Mouse (Mus musculus) A20 (cell line): ENCODE measurements at regions not wholly inside any gene's neighbourhood (a gene's known extent, or its start where the extent isn't known, plus 50 kb on each side); places are given as distances from the start of the nearest gene placed in this dataset.

Experiments used
- DNase-seq: peaks from one replicate; pipeline ENCODE4 v3.0.0-alpha.2; 2011; ENCODE audit warnings: low read depth, low spot score

DNA sequence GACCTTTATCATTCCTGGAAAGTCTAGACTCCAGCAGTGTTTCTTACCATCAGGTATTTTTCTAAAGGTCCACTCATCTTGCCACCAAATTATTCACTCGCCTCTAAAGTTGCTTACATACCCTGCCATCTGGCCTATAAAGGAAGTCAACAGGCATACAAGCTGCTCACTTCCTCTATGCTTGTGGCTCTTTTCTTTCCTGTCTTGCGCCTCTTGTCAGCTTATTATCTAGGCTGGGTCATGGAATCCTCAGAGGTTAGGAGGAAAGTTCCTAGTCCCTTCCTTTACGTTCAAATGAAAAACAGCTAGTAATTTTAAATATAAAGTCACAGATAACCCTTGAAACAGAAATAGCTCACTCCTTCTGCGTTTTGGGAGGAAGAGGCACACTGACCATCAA, 97.9 kb downstream of the Lipi start:
- peak; percentile 9 for DNase-seq

DNA sequence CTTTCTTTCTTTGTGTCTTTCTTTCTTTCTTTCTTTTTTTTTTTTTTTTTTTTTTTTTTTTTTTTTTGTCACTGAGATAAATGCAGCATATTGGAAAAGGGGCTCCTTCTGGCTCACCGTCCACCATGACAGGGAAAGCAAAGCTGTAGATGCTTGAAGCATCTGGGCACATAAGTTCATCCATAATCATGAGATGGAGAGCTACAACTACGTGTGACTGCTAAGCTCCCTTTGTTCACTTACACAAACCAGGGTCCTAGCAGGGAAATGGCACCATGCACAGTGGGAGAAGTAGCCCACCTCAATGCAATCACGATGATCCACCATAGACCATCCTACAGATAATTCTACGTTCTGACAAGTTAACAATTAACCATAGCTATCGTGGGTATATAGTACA, 102.0 kb downstream of the Lipi start:
- no peak for DNase-seq

DNA sequence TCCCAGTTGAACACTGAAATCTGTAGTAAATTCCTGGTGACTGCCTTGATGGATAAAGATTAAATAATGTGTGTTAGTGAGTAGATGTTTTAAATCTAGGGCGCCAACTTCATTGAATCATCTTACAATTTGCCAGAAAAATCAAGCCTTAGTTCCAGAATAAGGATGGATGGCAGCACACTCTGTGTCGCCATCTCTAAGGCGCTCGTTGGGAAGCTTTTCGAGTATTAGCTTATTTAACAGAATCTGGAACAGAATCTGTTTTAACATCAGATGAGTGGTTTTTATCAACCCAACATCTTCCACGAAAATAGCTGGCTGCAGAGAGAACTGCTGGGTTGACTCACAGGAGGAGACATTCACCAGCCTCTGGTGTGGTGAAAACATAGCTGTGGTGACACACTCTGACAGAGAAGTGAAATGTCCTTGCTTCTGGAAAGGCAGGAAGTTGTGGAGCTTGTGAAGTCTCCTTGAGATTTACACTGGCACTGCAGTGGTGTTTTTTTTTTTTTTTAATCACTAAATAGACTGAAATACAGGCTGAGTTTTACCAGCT, 120.4 kb downstream of the Lipi start:
- DNase-seq: no peak

DNA sequence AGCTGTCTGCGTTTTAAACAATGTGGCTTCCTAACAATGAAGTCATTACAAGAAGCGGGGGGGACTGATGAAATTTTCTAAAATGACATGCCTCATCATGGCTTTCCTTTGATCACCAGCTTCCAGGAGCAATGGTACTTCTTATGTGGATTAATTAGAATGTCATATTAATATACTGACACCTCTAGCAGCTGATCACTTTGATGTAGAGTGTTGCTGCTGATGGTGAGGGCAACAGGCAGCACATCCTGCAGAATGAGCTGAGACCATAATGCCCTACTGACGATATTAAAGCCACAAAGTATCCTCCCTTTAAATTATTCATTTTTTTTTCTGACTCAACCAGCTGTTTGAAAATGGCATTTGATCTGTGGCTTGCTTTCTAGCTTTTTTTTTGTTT, 123.7 kb downstream of the Lipi start:
- DNase-seq: no peak

DNA sequence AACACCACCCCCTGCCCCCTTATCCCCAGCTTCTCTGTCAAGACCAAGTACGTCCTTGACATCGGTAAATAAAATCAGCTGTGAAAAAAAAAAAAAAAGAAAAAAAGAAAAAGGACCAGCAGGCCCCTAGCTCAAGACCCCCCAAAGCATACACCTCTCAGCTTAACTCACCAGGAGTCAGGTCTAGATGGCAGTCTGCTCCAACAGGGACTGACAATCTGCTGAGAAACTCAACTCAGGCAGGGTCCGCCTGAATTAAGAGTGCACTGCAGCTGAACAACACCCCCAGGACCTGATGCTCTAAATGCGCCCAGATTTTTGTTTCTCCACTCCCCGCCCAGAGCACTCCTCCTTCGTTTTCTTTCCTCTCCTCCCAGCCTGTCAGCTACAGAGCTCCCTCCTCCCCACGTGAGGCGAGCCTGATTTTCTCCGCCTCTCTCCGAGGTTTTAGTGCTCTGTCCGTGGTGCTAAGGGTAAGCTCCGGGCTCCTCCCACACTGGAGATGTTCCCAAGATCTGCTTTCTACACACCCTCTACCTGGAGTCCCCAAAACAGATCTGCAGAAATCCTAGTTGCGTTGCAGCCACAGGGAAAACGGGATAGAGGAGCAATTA, 138.9 kb downstream of the Lipi start:
- no peak for DNase-seq

DNA sequence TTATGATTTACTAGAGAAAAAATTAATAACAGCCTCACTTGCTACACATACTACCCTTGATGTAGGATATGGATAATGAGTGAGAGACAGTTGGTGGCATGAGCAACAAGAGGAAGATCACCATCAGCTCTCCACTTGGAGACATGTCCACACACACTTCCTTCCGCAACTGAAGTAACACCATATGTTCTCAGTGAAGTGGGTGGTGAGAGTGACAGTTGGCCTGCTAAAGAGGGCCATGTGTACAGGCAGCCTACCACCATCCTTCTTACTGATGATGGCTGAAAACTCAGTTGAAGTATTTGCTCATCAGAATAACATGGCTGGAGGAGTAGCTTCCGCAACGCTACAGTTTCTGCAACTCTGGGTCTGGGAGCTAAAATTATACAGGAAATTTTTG, 146.6 kb downstream of the Lipi start:
- no peak for DNase-seq

DNA sequence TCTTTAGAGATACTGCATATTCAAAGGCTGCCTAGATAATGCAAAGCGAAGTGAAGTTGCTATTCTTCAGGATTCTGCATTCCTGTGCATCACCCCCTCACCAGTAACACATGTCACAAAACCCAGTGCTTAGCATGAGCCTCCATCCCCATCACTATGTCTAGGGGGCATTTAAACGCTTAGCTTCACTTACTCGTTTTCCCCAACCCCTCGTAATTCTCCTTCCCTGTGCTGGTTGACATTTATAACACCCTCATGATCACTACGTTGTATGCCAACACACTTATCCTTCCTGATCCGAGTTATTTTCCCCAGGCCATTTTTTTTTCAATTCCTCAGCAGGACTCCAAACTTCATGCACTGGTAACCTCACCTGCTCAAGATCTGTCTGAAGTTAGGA, 152.6 kb downstream of the Lipi start:
- no peak for DNase-seq

DNA sequence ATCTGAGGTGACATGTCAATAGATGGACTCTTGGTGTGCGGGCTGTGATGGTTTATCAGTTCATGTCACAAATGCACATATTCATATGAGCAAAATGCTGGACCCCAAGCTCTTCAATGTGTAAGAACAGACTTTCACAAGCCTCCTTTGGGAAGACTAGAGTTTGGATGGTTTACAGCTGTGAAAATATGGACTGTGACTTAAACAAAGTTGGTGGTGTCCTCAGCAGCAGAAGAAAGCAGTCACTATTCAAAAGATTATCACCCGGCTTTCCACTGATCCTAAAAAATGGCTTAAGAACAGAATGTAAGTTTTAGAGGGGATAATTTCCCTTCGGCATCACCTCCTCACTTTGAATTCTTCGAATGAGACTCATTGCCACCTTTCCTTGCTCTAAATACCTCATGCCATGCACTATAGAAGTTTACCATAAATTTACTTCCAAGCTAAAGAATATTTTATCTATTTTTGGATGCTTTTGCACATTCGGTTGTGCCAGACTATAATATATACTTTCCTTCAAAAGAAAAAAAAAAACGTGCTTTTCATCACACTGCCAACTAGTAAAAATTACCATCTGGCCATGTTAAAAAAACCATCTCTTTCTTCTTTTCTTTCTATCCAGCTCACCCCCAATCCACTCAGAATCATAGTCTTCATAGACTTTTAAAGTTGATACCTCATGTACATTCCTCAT, 201.2 kb downstream of the Lipi start:
- no peak for DNase-seq

DNA sequence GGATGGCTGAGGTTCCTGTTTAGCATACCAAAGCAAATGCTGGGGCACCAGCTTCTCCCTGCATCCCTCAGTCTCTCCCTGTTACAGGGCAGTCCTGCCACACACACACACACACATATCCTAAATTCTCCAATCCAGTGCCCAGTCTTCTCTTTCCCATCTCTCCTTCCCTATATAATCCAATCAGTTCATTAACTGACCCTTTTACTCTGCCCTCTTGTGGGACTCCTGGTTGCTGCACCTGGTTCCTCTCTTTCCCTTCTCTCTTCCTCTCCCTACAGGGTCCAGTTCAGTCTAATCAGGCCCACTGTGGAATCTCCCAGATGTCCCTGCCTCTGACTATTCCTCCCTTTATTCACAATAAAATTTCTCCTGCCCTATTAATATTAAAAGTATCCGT, 204.7 kb downstream of the Lipi start:
- no peak for DNase-seq

DNA sequence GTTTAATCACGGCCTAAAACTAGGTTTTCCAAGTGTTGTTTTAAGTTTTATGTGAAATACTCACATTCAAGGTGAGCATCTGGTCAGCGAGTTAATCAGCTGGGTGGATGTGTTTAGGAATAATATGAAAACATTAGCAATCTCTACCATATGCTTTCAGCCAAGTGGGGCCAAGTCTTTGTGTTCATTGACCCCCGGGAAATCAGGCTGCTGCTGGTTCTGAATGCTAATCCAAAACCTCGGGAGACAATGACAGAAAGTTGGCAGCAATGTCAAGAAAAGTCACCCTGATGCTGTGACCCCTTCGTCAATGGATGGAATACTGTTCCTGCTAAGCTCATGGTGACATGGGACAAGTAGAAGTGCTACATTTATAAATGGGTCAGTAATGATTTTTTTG, 216.2 kb downstream of the Lipi start:
- DNase-seq: no peak

DNA sequence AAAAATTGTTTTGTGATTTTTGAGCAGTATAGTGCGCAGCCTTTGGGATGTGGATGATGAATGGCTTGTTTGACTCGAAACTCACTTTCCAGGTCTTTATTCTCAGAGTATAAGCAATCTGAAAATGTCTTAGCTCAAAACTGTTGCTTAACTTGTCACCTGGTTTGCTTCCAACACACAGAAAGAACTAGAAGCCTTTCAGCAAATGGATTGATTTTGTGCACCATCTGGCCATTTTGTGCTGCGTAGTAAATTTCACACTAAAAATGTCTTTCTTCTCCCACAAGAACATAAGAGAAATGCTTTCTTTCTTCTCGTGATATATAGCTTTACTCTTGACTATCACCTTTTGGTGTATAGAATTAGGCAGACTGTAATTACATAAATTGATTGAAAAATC, 219.1 kb downstream of the Lipi start:
- peak; percentile 13 for DNase-seq

DNA sequence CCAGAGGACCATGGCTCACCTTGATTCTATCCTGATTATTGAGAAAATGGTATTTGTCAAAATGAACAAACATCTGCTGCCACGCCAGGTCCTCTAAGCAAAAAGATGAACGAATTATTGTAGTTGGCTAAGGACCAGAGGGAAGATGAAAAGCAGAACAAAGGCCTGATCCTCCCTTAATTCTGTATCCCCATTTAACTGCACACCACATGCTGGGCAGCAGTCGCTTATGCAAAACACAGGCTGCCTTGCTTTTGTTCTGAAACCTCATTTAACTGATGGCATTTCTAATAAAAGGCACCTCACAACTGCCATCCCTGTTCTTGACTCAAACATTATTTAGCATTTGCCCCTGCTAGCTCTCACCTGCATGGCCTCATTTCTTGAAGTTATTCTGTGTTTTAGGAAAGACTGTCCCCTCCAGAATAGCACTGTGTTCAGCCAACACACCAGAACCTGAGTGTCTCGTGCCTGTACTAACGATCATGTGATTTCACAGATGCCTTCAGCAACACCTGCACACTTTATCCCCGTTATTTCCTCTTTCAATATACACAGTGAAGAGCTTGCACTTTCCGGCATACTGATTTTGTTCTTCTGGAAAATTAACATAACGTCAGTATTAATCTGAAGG, 220.4 kb downstream of the Lipi start:
- peak; percentile 87 for DNase-seq

DNA sequence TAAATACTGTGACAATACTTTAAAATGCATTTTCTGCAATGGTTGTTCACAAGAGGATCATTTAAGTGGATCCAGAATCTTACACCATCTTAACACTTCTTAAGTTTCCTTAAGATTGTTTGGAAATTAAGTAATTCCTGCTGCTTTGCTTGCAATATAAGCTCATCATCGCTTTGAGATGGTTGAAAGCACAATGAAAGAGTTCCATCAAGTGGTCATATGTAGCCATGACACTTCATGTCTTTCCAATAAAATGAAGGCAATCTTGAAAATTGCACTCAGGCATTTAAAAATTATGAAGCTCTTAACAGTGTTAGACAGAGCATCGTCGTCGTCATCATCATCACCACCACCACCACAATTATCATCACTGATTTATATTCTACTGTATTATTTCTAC, 223.8 kb downstream of the Lipi start:
- peak; percentile 30 for DNase-seq

DNA sequence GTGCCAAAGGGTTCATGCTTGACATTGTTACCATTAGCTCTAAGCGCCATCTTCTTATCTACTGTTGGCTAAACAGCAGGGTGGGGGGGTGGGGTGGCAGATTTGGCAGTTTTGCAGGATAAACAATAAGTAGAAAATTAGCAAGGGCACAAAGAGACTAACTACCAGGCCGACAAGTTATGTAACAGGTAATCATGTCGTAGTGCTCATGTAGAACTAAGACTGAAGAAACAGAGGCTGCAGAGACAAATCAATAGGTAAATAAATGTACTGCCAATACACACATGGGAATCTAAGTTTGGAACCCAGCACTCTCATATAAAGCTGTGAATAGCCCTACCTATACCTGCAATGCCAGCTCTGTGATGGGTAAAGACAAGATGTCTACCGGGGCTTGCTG, 225.1 kb downstream of the Lipi start:
- DNase-seq: no peak

DNA sequence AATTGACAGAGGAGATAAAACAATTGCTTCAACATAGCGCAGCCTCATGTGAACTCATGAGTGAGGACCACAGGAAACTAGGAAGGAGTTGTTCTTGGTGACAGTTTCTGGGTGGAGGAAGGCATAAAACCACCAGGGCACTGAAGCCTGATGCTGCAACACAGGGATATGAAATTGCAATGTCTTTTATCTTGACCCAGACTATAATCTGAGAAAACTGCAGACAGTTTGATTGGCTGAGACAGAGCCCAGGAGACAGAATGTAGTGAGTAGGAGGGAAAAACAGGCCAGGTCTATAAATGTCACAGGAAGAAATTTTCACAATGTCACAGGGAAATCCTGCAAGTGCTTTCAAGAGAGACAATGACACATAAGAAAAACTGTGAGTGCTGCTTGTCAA, 232.5 kb downstream of the Lipi start:
- DNase-seq: no peak

DNA sequence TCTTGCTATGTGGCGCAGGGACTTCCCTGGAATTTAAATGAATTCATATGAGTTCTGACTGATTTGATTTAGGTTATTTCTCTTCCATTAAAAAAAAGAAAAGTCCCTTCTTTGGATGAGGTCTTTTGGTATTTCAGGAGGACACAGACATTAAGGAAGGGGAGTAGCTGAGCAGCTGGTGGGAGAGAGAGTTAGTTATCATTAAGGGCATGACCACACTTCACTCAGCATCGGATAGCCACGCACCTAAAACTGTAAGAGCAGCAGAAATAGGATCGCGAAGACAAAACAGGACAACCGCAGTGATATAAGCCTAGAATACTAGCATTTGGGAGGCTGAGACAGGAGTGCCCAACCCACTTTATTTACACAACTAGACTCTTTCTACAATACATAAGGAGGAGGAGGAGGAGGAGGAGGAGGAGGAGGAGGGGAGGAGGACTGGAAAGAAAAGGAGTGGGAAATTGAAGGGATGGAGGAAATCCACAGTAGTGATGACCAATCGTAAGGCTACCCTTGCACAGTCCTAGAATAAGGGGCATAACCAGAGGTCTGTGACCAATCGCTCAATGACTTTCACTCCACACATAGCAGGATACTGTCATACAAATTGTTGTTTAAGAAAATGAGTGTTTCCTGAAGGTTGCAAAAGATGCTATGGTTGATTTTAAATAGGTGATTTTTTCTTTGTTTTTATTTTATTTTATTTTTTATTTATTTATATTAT, 241.5 kb downstream of the Lipi start:
- DNase-seq: no peak

DNA sequence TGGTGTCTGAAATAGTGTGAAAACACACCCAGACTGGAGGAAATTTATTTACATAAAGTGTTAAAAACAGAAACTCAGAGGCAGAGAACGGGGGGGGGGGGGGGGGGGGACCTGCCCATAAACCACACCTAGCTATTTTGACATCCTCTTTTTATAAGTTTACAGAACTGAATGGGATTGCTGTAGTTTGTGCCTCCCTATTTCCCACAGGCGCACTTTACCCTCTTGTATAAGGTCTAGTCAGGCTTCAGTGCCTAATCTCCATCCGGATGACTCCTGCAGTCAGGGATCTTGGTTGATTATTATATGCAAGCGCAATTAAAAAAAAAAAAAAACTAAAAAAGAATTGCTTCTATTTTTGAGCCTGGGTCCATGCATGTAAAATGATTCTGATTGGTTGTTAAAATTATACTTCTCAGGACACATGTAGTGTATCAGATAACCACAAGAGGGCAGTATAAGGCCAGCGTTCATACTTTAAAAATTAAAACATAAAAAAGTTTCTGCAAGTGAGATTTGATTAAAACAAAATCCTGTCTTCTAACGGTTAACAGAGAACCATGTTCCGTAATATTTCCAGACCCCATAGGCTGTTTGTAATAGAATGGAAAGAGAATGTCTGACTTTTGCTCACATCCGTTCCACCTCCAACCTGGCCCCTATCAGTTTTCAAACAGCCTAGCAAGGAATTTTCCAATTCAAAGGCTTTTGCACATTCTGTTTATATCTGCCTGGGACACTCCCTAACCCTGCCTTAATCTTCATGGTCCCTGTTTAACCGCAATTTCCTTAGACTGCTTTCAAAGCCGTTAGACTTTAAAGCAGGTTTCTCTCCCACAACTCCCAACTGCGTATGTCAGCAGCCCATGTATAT, 242.6 kb downstream of the Lipi start:
- DNase-seq: peak; percentile 58

DNA sequence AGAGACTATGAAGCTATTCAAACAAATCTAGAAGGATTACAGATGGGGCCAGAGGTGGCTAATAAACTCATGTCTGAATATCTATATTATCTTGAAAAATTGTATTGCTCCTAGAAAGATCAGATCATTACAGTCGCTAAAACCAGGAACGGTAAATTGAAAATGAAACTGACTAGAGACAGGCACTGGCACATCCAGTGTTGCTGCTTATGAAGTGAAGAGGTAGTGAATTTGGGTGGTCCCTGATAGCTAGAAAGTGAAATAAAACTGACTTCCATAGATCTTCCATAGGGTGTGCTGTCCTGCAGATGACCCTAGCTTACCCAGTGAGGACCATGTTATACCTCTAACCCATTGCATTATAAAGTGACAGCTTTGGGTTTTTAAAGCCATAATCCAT, 251.6 kb downstream of the Lipi start:
- DNase-seq: peak; percentile 61

DNA sequence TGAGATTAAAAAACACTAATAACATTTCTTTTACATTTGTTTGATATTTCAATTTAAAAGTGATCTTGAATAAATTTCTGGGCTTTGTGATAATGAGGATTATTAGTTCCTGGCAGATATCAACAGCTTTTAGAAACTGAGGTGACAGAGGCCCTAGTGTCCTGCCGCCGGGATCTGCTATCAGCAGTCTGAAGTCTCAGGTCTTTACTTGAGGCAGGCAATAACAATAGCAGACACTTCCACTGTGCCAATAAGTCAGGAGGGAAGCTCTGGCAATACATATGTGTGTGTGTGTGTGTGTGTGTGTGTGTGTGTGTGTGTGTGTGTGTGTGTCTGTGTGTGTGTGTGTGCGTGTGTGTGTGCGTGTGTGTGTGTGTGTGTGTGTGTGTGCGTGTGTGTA, 252.1 kb downstream of the Lipi start:
- DNase-seq: no peak

DNA sequence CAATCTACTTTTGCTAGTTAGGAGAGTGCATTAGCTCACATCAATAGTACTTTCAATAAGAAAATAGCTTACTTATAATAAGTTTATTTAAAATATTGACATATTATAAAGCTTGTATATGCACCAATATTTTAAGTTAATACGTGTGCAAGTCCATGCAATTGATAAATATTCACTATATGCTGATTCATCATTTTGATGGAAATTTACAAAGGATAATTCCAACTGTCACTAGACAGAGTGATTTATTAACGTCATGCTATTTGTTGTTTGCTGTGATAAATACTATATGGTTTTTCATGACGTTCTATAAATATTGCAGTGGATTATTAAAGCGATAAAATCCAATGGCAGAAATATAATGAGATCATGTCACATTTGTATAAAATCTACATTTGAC, 253.0 kb downstream of the Lipi start:
- no peak for DNase-seq

DNA sequence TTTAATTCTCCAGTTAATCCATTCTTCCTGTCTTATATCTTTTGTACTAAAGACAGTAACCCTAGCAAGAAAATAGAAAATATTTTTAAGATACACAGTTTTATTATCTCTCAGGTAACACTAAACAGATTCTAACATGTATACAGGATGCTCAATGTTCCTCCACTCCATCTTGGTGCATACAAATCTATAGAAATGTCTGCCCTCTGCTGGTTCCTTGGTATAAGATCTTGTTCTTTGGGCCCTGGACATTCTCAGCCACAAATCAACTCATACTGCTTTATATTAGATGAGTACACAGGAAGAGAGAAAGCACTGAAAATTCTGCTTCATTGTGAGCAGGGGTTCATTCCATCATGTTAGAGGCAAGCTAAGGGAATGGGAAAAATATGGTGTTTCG, 260.6 kb downstream of the Lipi start:
- DNase-seq: peak; percentile 35
